Mouse (Mus musculus) hindbrain, embryonic 11.5 days (tissue): ENCODE data around the gene Gm20388. TPM values are rescaled to one million over a fixed set of nuclear protein-coding genes. Genes with fewer than 3 reads are reported as not detected.
"Not testable (repeated sequence)": the region's sequence is repeated elsewhere in the genome, so short reads cannot be mapped to it uniquely, and the experiment has no call there.

Experiments used
- ATAC-seq: fragments of 200-750 bp; cut with Nextera tagmentation; 2 replicates; pipeline ENCODE4 v1.8.0; 2017; ENCODE audit warnings: mild to moderate bottlenecking, moderate TSS enrichment, moderate library complexity; ENCODE audit not compliant: low FRiP score
- DNase-seq: peaks from one replicate; pipeline ENCODE4 v3.0.0-alpha.2; 2015; ENCODE audit warnings: low spot score
- H3K27ac ChIP-seq: fragments of 300-500 bp; sonication (generic); 2 replicates; pipeline ENCODE4 v1.5.1; 2014; ENCODE audit warnings: mild to moderate bottlenecking, low read depth, low read length
- H3K27me3 ChIP-seq: fragments of 300-500 bp; sonication (generic); 2 replicates; pipeline ENCODE4 v1.6.1; 2014; ENCODE audit warnings: mild to moderate bottlenecking, low read length, moderate library complexity, mixed read lengths; ENCODE audit not compliant: control insufficient read depth, insufficient read depth
- H3K36me3 ChIP-seq: fragments of 300-500 bp; sonication (generic); 2 replicates; pipeline ENCODE4 v1.6.1; 2014; ENCODE audit warnings: mild to moderate bottlenecking, low read length, moderate library complexity, mixed read lengths; ENCODE audit not compliant: control insufficient read depth, insufficient read depth
- H3K4me1 ChIP-seq: fragments of 300-500 bp; sonication (generic); replicated peaks from 2 replicates; pipeline ENCODE4 v1.6.1; 2014; ENCODE audit warnings: low read length, mixed read lengths; ENCODE audit not compliant: control insufficient read depth, insufficient read depth
- H3K4me2 ChIP-seq: fragments of 300-500 bp; sonication (generic); replicated peaks from 2 replicates; pipeline ENCODE4 v1.6.1; 2014; ENCODE audit warnings: mild to moderate bottlenecking, low read depth, low read length
- H3K4me3 ChIP-seq: fragments of 300-500 bp; sonication (generic); 2 replicates; pipeline ENCODE4 v1.5.1; 2014; ENCODE audit warnings: low read depth, low read length
- H3K9ac ChIP-seq: fragments of 300-500 bp; sonication (generic); 2 replicates; pipeline ENCODE4 v1.6.1; 2014; ENCODE audit warnings: low read depth, low read length
- H3K9me3 ChIP-seq: fragments of 300-500 bp; sonication (generic); 2 replicates; pipeline ENCODE4 v1.6.1; 2016; ENCODE audit warnings: low read length; ENCODE audit not compliant: control insufficient read depth
- WGBS: fragments of 180-500 bp; shearing (Covaris S2); extraction: QIAGEN DNeasy Blood & Tissue Kit; methylation state at CpG from one replicate; pipeline ENCODE4 v1.1.7; 2014; 5-methylcytosine and 5-hydroxymethylcytosine counted together
- polyA plus RNA-seq: library from polyadenylated mRNA; unstranded; fragments of >200 nt; fragmentation: Nextera tagmentation; extraction: Ambion mirVana; gene quantifications from 2 replicates; pipeline ENCODE4 v1.2.1, GENCODE M21; 2014

Gene Gm20388
- polyA plus RNA-seq, 1 experiment from 2014 or later: 11.8 TPM

- H3K4me2 ChIP-seq: no peak overlapping the region
- no peaks in the 10 kb centered on the region for H3K27me3 ChIP-seq
- H3K4me3 ChIP-seq: no peak overlapping the region
- no peak for DNase-seq
- WGBS: 23% methylated on average over 10 of the region's 10 CpGs
- no peak overlapping the region for H3K9ac ChIP-seq
- no peaks in the 10 kb centered on the region for H3K9me3 ChIP-seq
- 0 out of 2 replicates have a peak, but pooled peaks cover 2% of the 10 kb centered on the region for H3K36me3 ChIP-seq
- 0 out of 2 replicates have a peak, but pooled peaks cover 2% of the 10 kb centered on the region for H3K4me1 ChIP-seq
- no peak for ATAC-seq
- H3K27ac ChIP-seq: no peak overlapping the region
Observed at GRCm38 (mm10) chr8:122629388-122629787, 2718.7 kb downstream of the Gm20388 start.

GRCm38 (mm10) chr8:122630696-122631095, 2720.1 kb downstream of the Gm20388 start:
- H3K9me3 ChIP-seq: no peaks in the 10 kb centered on the region
- H3K4me1 ChIP-seq: 0 out of 2 replicates have a peak, but pooled peaks cover 2% of the 10 kb centered on the region
- ATAC-seq: no peak
- H3K4me3 ChIP-seq: no peak overlapping the region
- H3K36me3 ChIP-seq: 0 out of 2 replicates have a peak, but pooled peaks cover 2% of the 10 kb centered on the region
- peak overlapping the region; percentile 14; the same call in 1 of the 2 replicates for H3K4me2 ChIP-seq
- H3K9ac ChIP-seq: peak overlapping the region; percentile 19; the same call in 1 of the 2 replicates
- no peak for DNase-seq
- 66% methylated on average over 22 of the region's 22 CpGs for WGBS
- no peaks in the 10 kb centered on the region for H3K27me3 ChIP-seq
- H3K27ac ChIP-seq: no peak overlapping the region

- H3K36me3 ChIP-seq, DNase-seq, H3K9me3 ChIP-seq, H3K4me3 ChIP-seq, H3K9ac ChIP-seq, H3K4me2 ChIP-seq, H3K27ac ChIP-seq, H3K4me1 ChIP-seq, ATAC-seq, H3K27me3 ChIP-seq: not testable (repeated sequence)
- 72% methylated on average over 3 of the region's 3 CpGs for WGBS
Observed at GRCm38 (mm10) chr8:122632134-122632533, 2721.5 kb downstream of the Gm20388 start.

GRCm38 (mm10) chr8:122633205-122633604, 2722.6 kb downstream of the Gm20388 start:
- ATAC-seq: no peak
- no peak for DNase-seq
- H3K4me2 ChIP-seq: no peak overlapping the region
- 0 out of 2 replicates have a peak, but pooled peaks cover 2% of the 10 kb centered on the region for H3K4me1 ChIP-seq
- no peak overlapping the region for H3K27ac ChIP-seq
- H3K9ac ChIP-seq: no peak overlapping the region
- 92% methylated on average over 14 of the region's 14 CpGs for WGBS
- H3K9me3 ChIP-seq: no peaks in the 10 kb centered on the region
- no peaks in the 10 kb centered on the region for H3K27me3 ChIP-seq
- H3K4me3 ChIP-seq: no peak overlapping the region
- 0 out of 2 replicates have a peak, but pooled peaks cover 2% of the 10 kb centered on the region for H3K36me3 ChIP-seq

- H3K4me2 ChIP-seq: no peak overlapping the region
- H3K9ac ChIP-seq: no peak overlapping the region
- DNase-seq: no peak
- H3K4me3 ChIP-seq: no peak overlapping the region
- H3K4me1 ChIP-seq: peaks cover 3% of the 10 kb centered on the region; the same call in 1 of the 2 replicates
- H3K9me3 ChIP-seq: no peaks in the 10 kb centered on the region
- no peaks in the 10 kb centered on the region for H3K27me3 ChIP-seq
- H3K27ac ChIP-seq: no peak overlapping the region
- 0 out of 2 replicates have a peak, but pooled peaks cover 2% of the 10 kb centered on the region for H3K36me3 ChIP-seq
- no peak for ATAC-seq
- 73% methylated on average over 14 of the region's 14 CpGs for WGBS
Observed at GRCm38 (mm10) chr8:122635878-122636802, 2725.5 kb downstream of the Gm20388 start.

GRCm38 (mm10) chr8:122636803-122637175, 2726.1 kb downstream of the Gm20388 start:
- Histone ChIP-seq H3K9ac (no peak overlapping the region), H3K4me2 (no peak overlapping the region), H3K4me3 (no peak overlapping the region), H3K36me3 (0 out of 2 replicates have a peak, but pooled peaks cover 2% of the 10 kb centered on the region), H3K4me1 (peaks cover 3% of the 10 kb centered on the region; the same call in 1 of the 2 replicates), H3K9me3 (no peaks in the 10 kb centered on the region), H3K27ac (no peak overlapping the region), H3K27me3 (no peaks in the 10 kb centered on the region)
- ATAC-seq: no peak
- DNase-seq: no peak
- WGBS: 76% methylated on average over 9 of the region's 9 CpGs

GRCm38 (mm10) chr8:122637230-122637629, 2726.6 kb downstream of the Gm20388 start:
- no peaks in the 10 kb centered on the region for H3K9me3 ChIP-seq
- peaks cover 3% of the 10 kb centered on the region; the same call in 1 of the 2 replicates for H3K4me1 ChIP-seq
- H3K36me3 ChIP-seq: 0 out of 2 replicates have a peak, but pooled peaks cover 2% of the 10 kb centered on the region
- ATAC-seq (no peak), DNase-seq (no peak)
- no peak overlapping the region for H3K9ac ChIP-seq
- no peak overlapping the region for H3K4me3 ChIP-seq
- WGBS: 87% methylated on average over 9 of the region's 9 CpGs
- no peak overlapping the region for H3K4me2 ChIP-seq
- no peaks in the 10 kb centered on the region for H3K27me3 ChIP-seq
- H3K27ac ChIP-seq: no peak overlapping the region

GRCm38 (mm10) chr8:122638601-122639000, 2728.0 kb downstream of the Gm20388 start:
- 0 out of 2 replicates have a peak overlapping the region, but pooled peaks have one; percentile 0 for H3K27ac ChIP-seq
- no peak overlapping the region; the same call in 1 of the 2 replicates for H3K9ac ChIP-seq

More at GRCm38 (mm10) chr8:122638601-122639000, 2728.0 kb downstream of the Gm20388 start:
- no peak for DNase-seq
- no peak overlapping the region for H3K4me3 ChIP-seq
- H3K9me3 ChIP-seq: no peaks in the 10 kb centered on the region
- H3K4me2 ChIP-seq: no peak overlapping the region
- H3K36me3 ChIP-seq: no peaks in the 10 kb centered on the region
- ATAC-seq: peak; percentile 39; the same call in 1 of the 2 replicates
- 66% methylated on average over 16 of the region's 16 CpGs for WGBS
- no peaks in the 10 kb centered on the region for H3K27me3 ChIP-seq
- peaks cover 3% of the 10 kb centered on the region; the same call in 1 of the 2 replicates for H3K4me1 ChIP-seq
